Mouse (Mus musculus): ENCODE measurements around the gene Kcna5. TPM values are rescaled to one million over a fixed set of nuclear protein-coding genes. Genes with fewer than 3 reads are reported as not detected.

Kcna5 gene
- 1.1 and 1.4 TPM in 2 replicates for polyA plus RNA-seq (2012; rRNA removed)

DNA sequence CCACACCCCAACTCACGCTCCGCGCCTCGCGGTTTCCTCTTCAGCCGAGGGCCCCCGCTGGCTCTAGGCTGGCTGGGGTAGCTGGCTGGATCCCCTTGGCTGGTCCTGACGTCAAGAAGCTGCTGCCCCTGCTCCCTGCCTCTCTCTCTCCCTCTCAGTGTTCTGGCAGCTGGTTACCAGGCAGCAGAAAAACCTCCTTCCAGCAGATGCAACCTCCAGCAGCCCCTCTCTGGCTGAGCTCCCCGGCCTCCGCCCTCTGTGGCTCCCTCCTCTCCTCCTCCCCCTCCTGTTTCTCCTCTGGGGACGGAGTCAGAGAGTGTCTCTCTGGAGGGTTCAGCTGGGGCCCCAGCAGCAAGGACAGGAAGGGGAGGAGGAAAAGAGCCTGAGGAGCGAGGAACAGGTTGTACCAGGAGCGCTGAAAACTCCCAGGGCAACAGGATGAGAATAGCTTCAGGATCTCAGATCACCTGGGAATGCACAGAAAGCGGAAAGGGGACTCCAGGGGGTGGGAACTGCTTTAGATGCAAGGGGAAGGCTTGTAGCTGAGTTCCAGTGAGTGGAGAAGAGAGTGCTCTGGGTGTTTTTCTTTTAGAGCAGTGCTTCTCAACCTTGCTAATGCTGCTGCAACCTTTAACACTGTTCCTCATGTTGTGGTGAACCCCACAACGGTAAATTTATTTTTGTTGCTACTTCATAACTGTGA is at the start of gene Kcna5:
Gene Kcna5, minus strand, starts transcription at position 205 of the 703 bp plus-strand sequence.

Other genes with a start within 250 kb of the Kcna5 start
- 1.1 and 1.5 TPM in 2 replicates for gene Kcna1, start 111.0 kb upstream of the Kcna5 start, polyA plus RNA-seq (2012; rRNA removed)
- 0.98 and 1.0 TPM in 2 replicates for gene Kcna6, start 205.3 kb upstream of the Kcna5 start, polyA plus RNA-seq (2012; rRNA removed)

All from colon, adult 2 months (tissue).